Mouse (Mus musculus) layer of hippocampus, postnatal 36 days (tissue): ENCODE measurements around the gene Ntn4. TPM values are rescaled to one million over a fixed set of nuclear protein-coding genes. Genes with fewer than 3 reads are reported as not detected.

Source experiments
- DNase-seq, 2 experiments: peaks; one replicate each; pipeline ENCODE4 v3.0.0; 2022
- total RNA-seq, 2 experiments: library from RNA; stranded (reverse); gene quantifications; 2 replicates each; pipeline ENCODE4 v1.2.3; 2021

The Ntn4 gene
- total RNA-seq, 2 experiments from 2014 or later = 6.0 to 6.2 TPM

- DNase-seq = peak in 1 of 2 experiments; percentile 6
These were observed 1.6 kb downstream of the Ntn4 start for GRCm38 (mm10) chr10:93641821-93642746.

- no peak for DNase-seq
These were observed 2.4 kb downstream of the Ntn4 start for GRCm38 (mm10) chr10:93642897-93643296.

GRCm38 (mm10) chr10:93644451-93644941, 4.0 kb downstream of the Ntn4 start:
- no peak for DNase-seq

- no peak for DNase-seq
These were observed 7.4 kb downstream of the Ntn4 start for GRCm38 (mm10) chr10:93647655-93648561.

GRCm38 (mm10) chr10:93648598-93649102, 8.2 kb downstream of the Ntn4 start:
- no peak for DNase-seq

GRCm38 (mm10) chr10:93649127-93649526, 8.6 kb downstream of the Ntn4 start:
- DNase-seq = no peak

GRCm38 (mm10) chr10:93649600-93649999, 9.1 kb downstream of the Ntn4 start:
- DNase-seq = no peak

GRCm38 (mm10) chr10:93653322-93653721, 12.8 kb downstream of the Ntn4 start:
- DNase-seq = no peak

GRCm38 (mm10) chr10:93655428-93655827, 14.9 kb downstream of the Ntn4 start:
- DNase-seq = no peak

GRCm38 (mm10) chr10:93659792-93660191, 19.3 kb downstream of the Ntn4 start:
- no peak for DNase-seq

- DNase-seq = no peak
These were observed 21.0 kb downstream of the Ntn4 start for GRCm38 (mm10) chr10:93661348-93661991.

- no peak for DNase-seq
These were observed 21.5 kb downstream of the Ntn4 start for GRCm38 (mm10) chr10:93662018-93662417.

- no peak for DNase-seq
These were observed 25.7 kb downstream of the Ntn4 start for GRCm38 (mm10) chr10:93666222-93666621.

GRCm38 (mm10) chr10:93666996-93667395, 26.5 kb downstream of the Ntn4 start:
- DNase-seq = no peak

GRCm38 (mm10) chr10:93672646-93673479, 32.4 kb downstream of the Ntn4 start:
- no peak for DNase-seq

- no peak for DNase-seq
These were observed 38.9 kb downstream of the Ntn4 start for GRCm38 (mm10) chr10:93679191-93680007.

- DNase-seq = no peak
These were observed 40.3 kb downstream of the Ntn4 start for GRCm38 (mm10) chr10:93680680-93681377.

GRCm38 (mm10) chr10:93682185-93682747, 41.8 kb downstream of the Ntn4 start:
- DNase-seq = no peak

GRCm38 (mm10) chr10:93683185-93683584, 42.7 kb downstream of the Ntn4 start:
- no peak for DNase-seq
